Mouse (Mus musculus) heart, adult 18-20 months (tissue): ENCODE measurements around the gene Pip4p1. TPM values are rescaled to one million over a fixed set of nuclear protein-coding genes. Genes with fewer than 3 reads are reported as not detected.
"Not testable (repeated sequence)": the region's sequence is repeated elsewhere in the genome, so short reads cannot be mapped to it uniquely, and the experiment has no call there.

ENCODE experiments used
- DNase-seq, 2 experiments: peaks; one replicate each; pipeline ENCODE4 v3.0.0; 2021 to 2022; ENCODE audit warnings: mixed read lengths in 1 of 2
- total RNA-seq, 2 experiments: library from RNA; stranded (reverse); gene quantifications; 2 replicates each; pipeline ENCODE4 v1.2.3; 2021

Pip4p1 gene
- total RNA-seq, 2 experiments from 2014 or later, result 20.5 to 25.8 TPM

GRCm38 (mm10) chr14:50938940-50939339 is 8.3 kb upstream of the Pip4p1 start:
- no peak for DNase-seq

- DNase-seq, result no peak
These were observed 7.7 kb upstream of the Pip4p1 start for GRCm38 (mm10) chr14:50938119-50938908.

GRCm38 (mm10) chr14:50936649-50937048 is 6.0 kb upstream of the Pip4p1 start:
- no peak for DNase-seq

GRCm38 (mm10) chr14:50931493-50932020 is 901 bp upstream of the Pip4p1 start:
- peak in 1 of 2 experiments; percentile 30 for DNase-seq

- no peak for DNase-seq
These were observed 291 bp downstream of the Pip4p1 start for GRCm38 (mm10) chr14:50930377-50930753.

GRCm38 (mm10) chr14:50929951-50930350 is 705 bp downstream of the Pip4p1 start:
- DNase-seq, result peak in 1 of 2 experiments; percentile 29

- DNase-seq, result no peak
These were observed 3.3 kb downstream of the Pip4p1 start for GRCm38 (mm10) chr14:50927366-50927765.

- DNase-seq, result no peak
These were observed 5.3 kb downstream of the Pip4p1 start for GRCm38 (mm10) chr14:50925111-50925920.

- DNase-seq, result peak; percentile 97
These were observed 6.2 kb downstream of the Pip4p1 start, which contains the start of the genes Osgep and Apex1 for GRCm38 (mm10) chr14:50924281-50925064. Osgep (minus strand) TSS chr14:50924893. Apex1 (plus strand) TSS chr14:50924968.

GRCm38 (mm10) chr14:50923437-50923836 is 7.2 kb downstream of the Pip4p1 start:
- DNase-seq, result not testable (repeated sequence)

GRCm38 (mm10) chr14:50911356-50911755 is 19.3 kb downstream of the Pip4p1 start:
- DNase-seq, result no peak

GRCm38 (mm10) chr14:50908126-50908525 is 22.5 kb downstream of the Pip4p1 start:
- DNase-seq, result no peak

- not testable (repeated sequence) for DNase-seq
These were observed 25.3 kb downstream of the Pip4p1 start for GRCm38 (mm10) chr14:50905327-50905726.

- no peak for DNase-seq
These were observed 25.9 kb downstream of the Pip4p1 start for GRCm38 (mm10) chr14:50904828-50905129.

- peak; percentile 51 to 59 for DNase-seq
These were observed 26.5 kb downstream of the Pip4p1 start for GRCm38 (mm10) chr14:50903973-50904827.

- not testable (repeated sequence) for DNase-seq
These were observed 32.7 kb downstream of the Pip4p1 start for GRCm38 (mm10) chr14:50897992-50898391.

GRCm38 (mm10) chr14:50897374-50897765 is 33.3 kb downstream of the Pip4p1 start, which contains the start of gene Klhl33:
Klhl33 (minus strand) TSS chr14:50897507.
- DNase-seq, result peak; percentile 58 to 66

- DNase-seq, result peak in 1 of 2 experiments; percentile 57
These were observed 33.8 kb downstream of the Pip4p1 start for GRCm38 (mm10) chr14:50896747-50897373.

- peak; percentile 90 for DNase-seq
These were observed 34.5 kb downstream of the Pip4p1 start for GRCm38 (mm10) chr14:50895985-50896746.

- DNase-seq, result peak in 1 of 2 experiments; percentile 18
These were observed 35.2 kb downstream of the Pip4p1 start for GRCm38 (mm10) chr14:50895407-50895806.
